In the genomic region with DNA sequence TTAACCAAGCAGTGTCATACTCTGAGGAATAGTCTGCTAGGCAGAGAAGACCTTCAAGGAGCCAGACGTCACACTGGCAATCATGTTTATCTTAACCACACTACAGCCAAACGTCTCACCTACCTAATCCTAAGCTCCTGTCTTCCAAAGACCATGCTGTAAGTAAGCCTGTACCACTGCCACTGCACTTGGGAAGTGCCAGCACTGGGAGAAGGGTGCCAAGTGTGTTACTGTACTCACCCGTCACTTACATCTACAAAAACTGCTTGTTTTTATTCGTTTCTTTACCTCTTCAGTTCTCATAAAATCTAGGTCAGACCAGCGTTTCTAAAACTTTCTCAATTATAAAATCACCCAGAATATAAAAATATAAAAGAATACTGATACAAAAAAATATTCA, we compare ENCODE assay signal across 13 mouse cellular contexts.
"Had no signal": no experiment of that assay in that cellular context is flagged by ENCODE, and none has a peak within 500 bp of the region (broad histone marks: within the 10 kb centered on the region; RNA-seq: fewer than 3 reads in every experiment).

No protein-coding gene starts in this region.

- H3K9me3 ChIP-seq: liver, embryonic 13.5 days had no signal

- DNase-seq: kidney, postnatal 25 days; layer of hippocampus, adult 9-11 months; liver, embryonic 13.5 days; lung, adult 2 months; lung, postnatal 14 days; lung, postnatal 4 days; midbrain, embryonic 14.5 days; thymus, postnatal 25 days had no signal

- H3K27ac ChIP-seq: kidney, postnatal 0 days; layer of hippocampus, adult 2 months; left cerebral cortex, adult 2 months; liver, embryonic 13.5 days; stomach, postnatal 0 days had no signal

- H3K4me2 ChIP-seq: liver, embryonic 13.5 days; midbrain, embryonic 11.5 days had no signal

- H3K9ac ChIP-seq: liver, embryonic 13.5 days had no signal

- H3K4me3 ChIP-seq: layer of hippocampus, adult 2 months; left cerebral cortex, adult 2 months; liver, embryonic 13.5 days had no signal

- H3K27me3 ChIP-seq: liver, embryonic 13.5 days had no signal

- H3K4me1 ChIP-seq: liver, embryonic 13.5 days had no signal
